Mouse (Mus musculus): ENCODE data around the gene Muc4. TPM values are rescaled to one million over a fixed set of nuclear protein-coding genes. Genes with fewer than 3 reads are reported as not detected.

Muc4 gene
- polyA plus RNA-seq, 1 experiment from 2014 or later: not detected

GRCm38 (mm10) chr16:32708457-32709033, 27.1 kb upstream of the Muc4 start:
- Histone ChIP-seq H3K27ac (no peak overlapping the region), H3K4me3 (no peak overlapping the region), H3K36me3 (no peaks in the 10 kb centered on the region), H3K4me1 (peaks cover 33% of the 10 kb centered on the region), H3K27me3 (ENCODE audit: low read depth, poor library complexity, severe bottlenecking) (no peaks in the 10 kb centered on the region), H3K9me3 (replicated peaks) (no peaks in the 10 kb centered on the region)
- DNase-seq (ENCODE audit: low spot score): no peak
- 43% methylated on average over 10 of the region's 10 CpGs for WGBS

GRCm38 (mm10) chr16:32709116-32709515, 26.6 kb upstream of the Muc4 start:
- WGBS: 91% methylated on average over 8 of the region's 8 CpGs
- no peaks in the 10 kb centered on the region for H3K9me3 ChIP-seq (replicated peaks)
- H3K27ac ChIP-seq: no peak overlapping the region
- peaks cover 33% of the 10 kb centered on the region for H3K4me1 ChIP-seq
- no peak overlapping the region for H3K4me3 ChIP-seq
- DNase-seq (ENCODE audit: low spot score): no peak
- no peaks in the 10 kb centered on the region for H3K36me3 ChIP-seq
- H3K27me3 ChIP-seq (ENCODE audit: low read depth, poor library complexity, severe bottlenecking): no peaks in the 10 kb centered on the region

GRCm38 (mm10) chr16:32710426-32711070, 25.1 kb upstream of the Muc4 start:
- Histone ChIP-seq H3K4me1 (peaks cover 42% of the 10 kb centered on the region), H3K27ac (no peak overlapping the region), H3K9me3 (replicated peaks) (no peaks in the 10 kb centered on the region), H3K4me3 (no peak overlapping the region), H3K27me3 (ENCODE audit: low read depth, poor library complexity, severe bottlenecking) (no peaks in the 10 kb centered on the region), H3K36me3 (no peaks in the 10 kb centered on the region)
- no peak for DNase-seq (ENCODE audit: low spot score)
- 73% methylated on average over 14 of the region's 14 CpGs for WGBS

GRCm38 (mm10) chr16:32712202-32712601, 23.5 kb upstream of the Muc4 start:
- Histone ChIP-seq H3K9me3 (replicated peaks) (no peaks in the 10 kb centered on the region), H3K27me3 (ENCODE audit: low read depth, poor library complexity, severe bottlenecking) (no peaks in the 10 kb centered on the region), H3K36me3 (no peaks in the 10 kb centered on the region), H3K4me1 (peaks cover 40% of the 10 kb centered on the region), H3K27ac (no peak overlapping the region), H3K4me3 (no peak overlapping the region)
- no peak for DNase-seq (ENCODE audit: low spot score)
- 90% methylated on average over 11 of the region's 11 CpGs for WGBS

GRCm38 (mm10) chr16:32713556-32713955, 22.1 kb upstream of the Muc4 start:
- H3K27ac ChIP-seq: no peak overlapping the region
- H3K9me3 ChIP-seq (replicated peaks): no peaks in the 10 kb centered on the region
- no peak for DNase-seq (ENCODE audit: low spot score)
- H3K4me1 ChIP-seq: peaks cover 27% of the 10 kb centered on the region
- 82% methylated on average over 6 of the region's 6 CpGs for WGBS
- no peak overlapping the region for H3K4me3 ChIP-seq
- H3K36me3 ChIP-seq: no peaks in the 10 kb centered on the region
- H3K27me3 ChIP-seq (ENCODE audit: low read depth, poor library complexity, severe bottlenecking): no peaks in the 10 kb centered on the region

GRCm38 (mm10) chr16:32715364-32715763, 20.3 kb upstream of the Muc4 start:
- 27% methylated on average over 13 of the region's 13 CpGs for WGBS
- DNase-seq (ENCODE audit: low spot score): peak; percentile 55
- H3K27me3 ChIP-seq (ENCODE audit: low read depth, poor library complexity, severe bottlenecking): no peaks in the 10 kb centered on the region
- no peak overlapping the region for H3K27ac ChIP-seq
- H3K9me3 ChIP-seq (replicated peaks): no peaks in the 10 kb centered on the region
- peaks cover 21% of the 10 kb centered on the region for H3K4me1 ChIP-seq
- H3K4me3 ChIP-seq: no peak overlapping the region
- H3K36me3 ChIP-seq: no peaks in the 10 kb centered on the region

- no peak overlapping the region for H3K27ac ChIP-seq
- H3K36me3 ChIP-seq: no peaks in the 10 kb centered on the region
- H3K4me1 ChIP-seq: no peaks in the 10 kb centered on the region
- no peak overlapping the region for H3K4me3 ChIP-seq
- 82% methylated on average over 7 of the region's 7 CpGs for WGBS
- H3K27me3 ChIP-seq (ENCODE audit: low read depth, poor library complexity, severe bottlenecking): no peaks in the 10 kb centered on the region
- DNase-seq (ENCODE audit: low spot score): no peak
- no peaks in the 10 kb centered on the region for H3K9me3 ChIP-seq (replicated peaks)
Measured at GRCm38 (mm10) chr16:32723163-32723562, 12.5 kb upstream of the Muc4 start.

- no peak overlapping the region for H3K27ac ChIP-seq
- no peaks in the 10 kb centered on the region for H3K27me3 ChIP-seq (ENCODE audit: low read depth, poor library complexity, severe bottlenecking)
- H3K4me1 ChIP-seq: no peaks in the 10 kb centered on the region
- no peak overlapping the region for H3K4me3 ChIP-seq
- DNase-seq (ENCODE audit: low spot score): no peak
- H3K9me3 ChIP-seq (replicated peaks): no peaks in the 10 kb centered on the region
- 80% methylated on average over 4 of the region's 4 CpGs for WGBS
- no peaks in the 10 kb centered on the region for H3K36me3 ChIP-seq
Measured at GRCm38 (mm10) chr16:32723767-32724166, 11.9 kb upstream of the Muc4 start.

- H3K36me3 ChIP-seq: no peaks in the 10 kb centered on the region
- no peaks in the 10 kb centered on the region for H3K27me3 ChIP-seq (ENCODE audit: low read depth, poor library complexity, severe bottlenecking)
- no peaks in the 10 kb centered on the region for H3K4me1 ChIP-seq
- no peak overlapping the region for H3K27ac ChIP-seq
- 89% methylated on average over 2 of the region's 2 CpGs for WGBS
- DNase-seq (ENCODE audit: low spot score): no peak
- no peaks in the 10 kb centered on the region for H3K9me3 ChIP-seq (replicated peaks)
- H3K4me3 ChIP-seq: no peak overlapping the region
Measured at GRCm38 (mm10) chr16:32724259-32724658, 11.4 kb upstream of the Muc4 start.

- Histone ChIP-seq H3K27ac (no peak overlapping the region), H3K4me1 (no peaks in the 10 kb centered on the region), H3K4me3 (no peak overlapping the region), H3K27me3 (ENCODE audit: low read depth, poor library complexity, severe bottlenecking) (no peaks in the 10 kb centered on the region), H3K9me3 (replicated peaks) (no peaks in the 10 kb centered on the region), H3K36me3 (no peaks in the 10 kb centered on the region)
- DNase-seq (ENCODE audit: low spot score): no peak
Measured at GRCm38 (mm10) chr16:32726501-32726900, 9.2 kb upstream of the Muc4 start.

- H3K27ac ChIP-seq: no peak overlapping the region
- no peak overlapping the region for H3K4me3 ChIP-seq
- H3K4me1 ChIP-seq: no peaks in the 10 kb centered on the region
- no peaks in the 10 kb centered on the region for H3K27me3 ChIP-seq (ENCODE audit: low read depth, poor library complexity, severe bottlenecking)
- no peak for DNase-seq (ENCODE audit: low spot score)
- no peaks in the 10 kb centered on the region for H3K36me3 ChIP-seq
- no peaks in the 10 kb centered on the region for H3K9me3 ChIP-seq (replicated peaks)
Measured at GRCm38 (mm10) chr16:32728240-32728639, 7.4 kb upstream of the Muc4 start.

GRCm38 (mm10) chr16:32728730-32729129, 7.0 kb upstream of the Muc4 start:
- no peak overlapping the region for H3K4me3 ChIP-seq
- 80% methylated on average over 1 of the region's 1 CpGs for WGBS

GRCm38 (mm10) chr16:32733213-32733612, 2.5 kb upstream of the Muc4 start:
- no peaks in the 10 kb centered on the region for H3K4me1 ChIP-seq
- H3K36me3 ChIP-seq: no peaks in the 10 kb centered on the region
- H3K4me3 ChIP-seq: no peak overlapping the region
- DNase-seq (ENCODE audit: low spot score): no peak
- no peaks in the 10 kb centered on the region for H3K9me3 ChIP-seq (replicated peaks)
- no peak overlapping the region for H3K27ac ChIP-seq
- no peaks in the 10 kb centered on the region for H3K27me3 ChIP-seq (ENCODE audit: low read depth, poor library complexity, severe bottlenecking)
- WGBS: 91% methylated on average over 3 of the region's 3 CpGs

More at GRCm38 (mm10) chr16:32728730-32729129, 7.0 kb upstream of the Muc4 start:
- peak overlapping the region; percentile 34; the same call in 1 of the 2 replicates for H3K27ac ChIP-seq
- no peaks in the 10 kb centered on the region for H3K27me3 ChIP-seq (ENCODE audit: low read depth, poor library complexity, severe bottlenecking)
- no peaks in the 10 kb centered on the region for H3K9me3 ChIP-seq (replicated peaks)
- DNase-seq (ENCODE audit: low spot score): no peak
- no peaks in the 10 kb centered on the region for H3K4me1 ChIP-seq
- H3K36me3 ChIP-seq: no peaks in the 10 kb centered on the region

- WGBS: 55% methylated on average over 3 of the region's 3 CpGs
- no peak overlapping the region for H3K27ac ChIP-seq
- DNase-seq (ENCODE audit: low spot score): no peak
Measured at GRCm38 (mm10) chr16:32736022-32736421, 336 bp downstream of the Muc4 start.

More at GRCm38 (mm10) chr16:32736022-32736421, 336 bp downstream of the Muc4 start:
- H3K9me3 ChIP-seq (replicated peaks): no peaks in the 10 kb centered on the region
- H3K4me1 ChIP-seq: no peaks in the 10 kb centered on the region
- H3K36me3 ChIP-seq: no peaks in the 10 kb centered on the region
- no peaks in the 10 kb centered on the region for H3K27me3 ChIP-seq (ENCODE audit: low read depth, poor library complexity, severe bottlenecking)
- H3K4me3 ChIP-seq: no peak overlapping the region
